Mouse (Mus musculus) B cell, adult 67 days (primary cell): Measurements from ENCODE around the gene Barhl2. TPM values are rescaled to one million over a fixed set of nuclear protein-coding genes. Genes with fewer than 3 reads are reported as not detected.

Source experiments
- total RNA-seq, 2 experiments: library from RNA; stranded (reverse); gene quantifications; 4 replicates each; pipeline ENCODE4 v1.2.4; 2023

Barhl2 gene
- total RNA-seq: not detected

GRCm38 (mm10) chr5:106457986-106458476 is at the start of gene Barhl2:
Gene Barhl2, minus strand, starts transcription at chr5:106458166.

Other genes with a start within 250 kb of the Barhl2 start
- not detected for gene Gm17304, start 150.9 kb upstream of the Barhl2 start, total RNA-seq
- gene Zfp644, start 239.1 kb upstream of the Barhl2 start, total RNA-seq: 100 to 1,000 TPM; 172 to 175 TPM